Mouse (Mus musculus) neural tube, embryonic 14.5 days (tissue): ENCODE results near the gene Gm45808. TPM values are rescaled to one million over a fixed set of nuclear protein-coding genes. Genes with fewer than 3 reads are reported as not detected.

Source experiments
- ATAC-seq: fragments of 200-750 bp; cut with Nextera tagmentation; 2 replicates; pipeline ENCODE4 v1.8.0; 2017; ENCODE audit warnings: low read depth, mild to moderate bottlenecking, moderate TSS enrichment, moderate library complexity
- H3K27ac ChIP-seq: fragments of 300-500 bp; sonication (generic); 2 replicates; pipeline ENCODE4 v1.5.1; 2014; ENCODE audit warnings: low read depth, mild to moderate bottlenecking, control low read depth, low read length, moderate library complexity, mixed read lengths
- H3K27me3 ChIP-seq: fragments of 300-500 bp; sonication (generic); 2 replicates; pipeline ENCODE4 v1.6.1; 2014; ENCODE audit warnings: low read length; ENCODE audit not compliant: control insufficient read depth, insufficient read depth
- H3K36me3 ChIP-seq: fragments of 300-500 bp; sonication (generic); 2 replicates; pipeline ENCODE4 v1.6.1; 2014; ENCODE audit warnings: low read length, mixed read lengths; ENCODE audit not compliant: control insufficient read depth, insufficient read depth
- H3K4me1 ChIP-seq: fragments of 300-500 bp; sonication (generic); 2 replicates; pipeline ENCODE4 v1.6.1; 2014; ENCODE audit warnings: low read length; ENCODE audit not compliant: control insufficient read depth, insufficient read depth
- H3K4me2 ChIP-seq: fragments of 300-500 bp; sonication (generic); 2 replicates; pipeline ENCODE4 v1.6.1; 2014; ENCODE audit warnings: mild to moderate bottlenecking, low read depth, low read length, control low read depth
- H3K4me3 ChIP-seq: fragments of 300-500 bp; sonication (generic); 2 replicates; pipeline ENCODE4 v1.5.1; 2014; ENCODE audit warnings: low read depth, low read length, control low read depth, mixed read lengths
- H3K9ac ChIP-seq: fragments of 300-500 bp; sonication (generic); replicated peaks from 2 replicates; pipeline ENCODE4 v1.6.1; 2014; ENCODE audit warnings: low read depth, mild to moderate bottlenecking, control low read depth, low read length, mixed read lengths
- H3K9me3 ChIP-seq: fragments of 300-500 bp; sonication (generic); 2 replicates; pipeline ENCODE4 v1.6.1; 2016; ENCODE audit warnings: low read length; ENCODE audit not compliant: control insufficient read depth
- WGBS: fragments of 180-500 bp; shearing (Covaris S2); extraction: QIAGEN DNeasy Blood & Tissue Kit; methylation state at CpG from one replicate; pipeline ENCODE4 v1.1.7; 2014; 5-methylcytosine and 5-hydroxymethylcytosine counted together
- polyA plus RNA-seq: library from polyadenylated mRNA; unstranded; fragments of >200 nt; fragmentation: Nextera tagmentation; extraction: Ambion mirVana; gene quantifications from 2 replicates; pipeline ENCODE4 v1.2.1, GENCODE M21; 2014

Gene Gm45808
- polyA plus RNA-seq, 1 experiment from 2014 or later, result not detected

DNA sequence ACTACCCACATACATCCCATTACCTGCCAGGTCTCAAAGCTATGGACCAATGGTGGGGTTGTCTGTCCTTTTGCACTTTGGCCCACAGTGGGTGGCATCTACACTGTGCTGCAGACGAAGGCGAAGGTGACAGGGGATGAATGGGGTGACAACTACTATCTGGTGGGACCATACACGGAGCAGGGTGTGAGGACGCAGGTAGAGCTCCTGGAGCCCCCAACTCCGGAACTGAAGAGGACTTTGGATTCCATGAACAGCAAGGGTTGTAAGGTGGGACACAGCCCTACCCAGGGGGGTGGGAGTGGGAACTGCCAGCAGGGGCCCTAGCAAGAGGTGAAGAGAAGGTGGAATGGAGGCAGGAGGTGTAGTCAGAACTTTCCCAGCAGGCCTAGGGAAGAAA is 50.2 kb downstream of the Gm45808 start:
- no peaks in the 10 kb centered on the region for H3K9me3 ChIP-seq
- no peak overlapping the region for H3K9ac ChIP-seq
- no peak overlapping the region for H3K4me2 ChIP-seq
- H3K27me3 ChIP-seq, result no peaks in the 10 kb centered on the region
- 89% methylated on average over 5 of the region's 5 CpGs for WGBS
- no peak for ATAC-seq
- H3K4me3 ChIP-seq, result no peak overlapping the region
- no peak overlapping the region for H3K27ac ChIP-seq
- peaks cover 28% of the 10 kb centered on the region for H3K4me1 ChIP-seq
- H3K36me3 ChIP-seq, result no peaks in the 10 kb centered on the region

GRCm38 (mm10) chr7:45435038-45435437 is 51.6 kb downstream of the Gm45808 start:
- 3% methylated on average over 16 of the region's 16 CpGs for WGBS

DNA sequence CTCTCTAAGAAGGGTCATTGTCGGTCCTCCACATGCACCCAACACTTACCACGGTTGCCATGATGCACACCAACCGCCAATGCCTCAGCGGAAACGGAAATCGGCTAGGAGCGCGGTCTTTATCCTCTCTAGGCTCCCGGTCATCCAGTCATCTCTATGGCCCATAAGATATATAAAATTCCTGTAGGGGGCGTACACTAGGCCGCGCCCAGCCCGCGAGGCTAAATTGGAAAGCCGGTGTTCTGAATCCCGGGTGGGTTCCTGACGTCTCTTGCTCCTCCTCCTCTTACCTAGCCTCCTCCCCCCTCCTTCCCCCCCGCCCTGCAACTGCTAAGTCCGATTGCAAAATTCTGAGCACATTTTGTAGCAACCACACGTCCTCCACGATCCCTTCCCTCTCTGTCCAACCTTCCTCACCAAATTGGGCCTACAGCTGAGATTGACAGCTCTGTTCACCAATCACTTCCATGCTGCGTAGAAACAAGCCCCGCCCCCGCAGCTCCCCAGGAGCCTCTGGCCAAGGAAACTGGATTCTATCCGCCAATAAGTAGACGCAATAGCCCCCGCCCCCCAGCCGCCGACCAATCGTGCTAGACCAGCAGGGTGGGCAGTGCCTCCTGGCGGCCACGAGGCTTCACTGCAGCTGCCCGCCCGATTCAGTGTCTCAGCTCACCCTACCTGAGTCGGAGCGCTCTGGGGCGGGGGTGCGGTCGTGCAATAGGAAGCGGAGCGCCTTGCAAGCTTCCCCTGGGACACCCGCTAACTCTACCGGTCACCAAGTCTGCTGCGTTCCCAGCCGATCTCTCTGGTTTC is 52.2 kb downstream of the Gm45808 start, which contains the start of gene Gys1:
Gys1 (plus strand) TSS at position 642 of the 813 bp plus-strand sequence.
- H3K27me3 ChIP-seq, result no peaks in the 10 kb centered on the region
- ATAC-seq, result peak; percentile 95
- peaks cover 10% of the 10 kb centered on the region for H3K36me3 ChIP-seq
- H3K4me3 ChIP-seq, result peak within 1 kb of the TSS; percentile 65
- H3K9ac ChIP-seq, result peak within 1 kb of the TSS; percentile 72
- peaks cover 28% of the 10 kb centered on the region for H3K4me1 ChIP-seq
- 0% methylated on average over 45 of the region's 45 CpGs for WGBS
- peak within 1 kb of the TSS; percentile 93 for H3K4me2 ChIP-seq
- peak within 1 kb of the TSS; percentile 91 for H3K27ac ChIP-seq
- H3K9me3 ChIP-seq, result no peaks in the 10 kb centered on the region

More at GRCm38 (mm10) chr7:45435038-45435437, 51.6 kb downstream of the Gm45808 start:
- Histone ChIP-seq H3K27ac (peak overlapping the region; percentile 44; the same call in 1 of the 2 replicates), H3K36me3 (peaks cover 6% of the 10 kb centered on the region; the same call in 1 of the 2 replicates), H3K4me1 (peaks cover 28% of the 10 kb centered on the region), H3K4me2 (peak overlapping the region; percentile 93), H3K9ac (peak overlapping the region; percentile 72), H3K9me3 (no peaks in the 10 kb centered on the region), H3K27me3 (no peaks in the 10 kb centered on the region), H3K4me3 (peak overlapping the region; percentile 65)
- ATAC-seq, result no peak; the same call in 1 of the 2 replicates

DNA sequence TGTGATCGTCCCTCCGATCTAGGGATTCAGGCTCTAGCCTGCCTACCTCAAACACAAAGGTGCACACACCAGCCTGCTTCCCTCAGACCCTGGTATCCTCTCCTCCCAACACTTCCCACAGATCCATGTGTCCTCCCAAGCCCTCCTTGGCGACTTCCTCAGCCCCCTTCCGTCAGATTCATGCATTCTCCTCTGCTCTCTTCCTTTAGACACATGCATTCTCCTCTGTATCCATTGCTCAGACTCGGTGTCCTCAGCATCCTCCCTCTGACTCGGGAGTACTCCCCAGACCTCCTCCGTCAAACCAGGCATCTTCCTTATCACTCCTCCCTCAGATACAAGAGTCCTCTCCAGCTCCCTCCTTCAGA is 52.8 kb downstream of the Gm45808 start:
- peak overlapping the region; percentile 68 for H3K9ac ChIP-seq
- H3K4me3 ChIP-seq, result peak overlapping the region; percentile 65
- peaks cover 13% of the 10 kb centered on the region for H3K36me3 ChIP-seq
- H3K27me3 ChIP-seq, result no peaks in the 10 kb centered on the region
- peaks cover 28% of the 10 kb centered on the region for H3K4me1 ChIP-seq
- H3K4me2 ChIP-seq, result peak overlapping the region; percentile 93
- 1% methylated on average over 7 of the region's 7 CpGs for WGBS
- ATAC-seq, result no peak
- H3K27ac ChIP-seq, result peak overlapping the region; percentile 91; the same call in 1 of the 2 replicates
- no peaks in the 10 kb centered on the region for H3K9me3 ChIP-seq

- 96% methylated on average over 8 of the region's 8 CpGs for WGBS
- no peak for ATAC-seq
- Histone ChIP-seq H3K9ac (no peak overlapping the region), H3K27ac (no peak overlapping the region), H3K9me3 (no peaks in the 10 kb centered on the region), H3K4me2 (no peak overlapping the region), H3K27me3 (no peaks in the 10 kb centered on the region), H3K36me3 (peaks cover 52% of the 10 kb centered on the region), H3K4me1 (no peaks in the 10 kb centered on the region), H3K4me3 (no peak overlapping the region)
Measured at GRCm38 (mm10) chr7:45426556-45426955, 60.1 kb downstream of the Gm45808 start.

- Histone ChIP-seq H3K9ac (no peak overlapping the region), H3K4me2 (no peak overlapping the region), H3K9me3 (no peaks in the 10 kb centered on the region), H3K36me3 (peaks cover 45% of the 10 kb centered on the region), H3K27me3 (peaks cover 34% of the 10 kb centered on the region), H3K4me1 (no peaks in the 10 kb centered on the region), H3K4me3 (no peak overlapping the region), H3K27ac (no peak overlapping the region)
- ATAC-seq, result no peak
- WGBS, result 90% methylated on average over 14 of the region's 14 CpGs
Measured at GRCm38 (mm10) chr7:45421194-45421593, 65.4 kb downstream of the Gm45808 start.

GRCm38 (mm10) chr7:45420615-45420919 is 66.0 kb downstream of the Gm45808 start, which contains the start of gene Lhb:
Gene Lhb (plus strand): TSS chr7:45420820.
- peaks cover 40% of the 10 kb centered on the region for H3K27me3 ChIP-seq
- no peak within 1 kb of the TSS for H3K27ac ChIP-seq
- H3K9ac ChIP-seq, result no peak within 1 kb of the TSS
- H3K9me3 ChIP-seq, result no peaks in the 10 kb centered on the region
- H3K36me3 ChIP-seq, result peaks cover 45% of the 10 kb centered on the region
- H3K4me2 ChIP-seq, result no peak within 1 kb of the TSS
- no peak for ATAC-seq
- no peak within 1 kb of the TSS for H3K4me3 ChIP-seq
- no peaks in the 10 kb centered on the region for H3K4me1 ChIP-seq
- WGBS, result 56% methylated on average over 6 of the region's 6 CpGs

GRCm38 (mm10) chr7:45419859-45420614 is 66.6 kb downstream of the Gm45808 start:
- Histone ChIP-seq H3K9ac (no peak overlapping the region), H3K27ac (no peak overlapping the region), H3K9me3 (no peaks in the 10 kb centered on the region), H3K4me1 (no peaks in the 10 kb centered on the region), H3K27me3 (peaks cover 46% of the 10 kb centered on the region), H3K4me2 (no peak overlapping the region), H3K36me3 (peaks cover 42% of the 10 kb centered on the region), H3K4me3 (no peak overlapping the region)
- no peak for ATAC-seq
- 10% methylated on average over 27 of the region's 27 CpGs for WGBS
